Mouse (Mus musculus) cerebellum, postnatal 4 days (tissue): ENCODE results near the gene P3h4.
"Not testable (repeated sequence)": the region's sequence is repeated elsewhere in the genome, so short reads cannot be mapped to it uniquely, and the experiment has no call there.

ENCODE experiments used
- DNase-seq, 2 experiments: peaks; one replicate each; pipeline ENCODE4 v3.0.0; 2022; ENCODE audit warnings: low spot score in 2 of 2, mixed read lengths in 1 of 2

The P3h4 gene

DNA sequence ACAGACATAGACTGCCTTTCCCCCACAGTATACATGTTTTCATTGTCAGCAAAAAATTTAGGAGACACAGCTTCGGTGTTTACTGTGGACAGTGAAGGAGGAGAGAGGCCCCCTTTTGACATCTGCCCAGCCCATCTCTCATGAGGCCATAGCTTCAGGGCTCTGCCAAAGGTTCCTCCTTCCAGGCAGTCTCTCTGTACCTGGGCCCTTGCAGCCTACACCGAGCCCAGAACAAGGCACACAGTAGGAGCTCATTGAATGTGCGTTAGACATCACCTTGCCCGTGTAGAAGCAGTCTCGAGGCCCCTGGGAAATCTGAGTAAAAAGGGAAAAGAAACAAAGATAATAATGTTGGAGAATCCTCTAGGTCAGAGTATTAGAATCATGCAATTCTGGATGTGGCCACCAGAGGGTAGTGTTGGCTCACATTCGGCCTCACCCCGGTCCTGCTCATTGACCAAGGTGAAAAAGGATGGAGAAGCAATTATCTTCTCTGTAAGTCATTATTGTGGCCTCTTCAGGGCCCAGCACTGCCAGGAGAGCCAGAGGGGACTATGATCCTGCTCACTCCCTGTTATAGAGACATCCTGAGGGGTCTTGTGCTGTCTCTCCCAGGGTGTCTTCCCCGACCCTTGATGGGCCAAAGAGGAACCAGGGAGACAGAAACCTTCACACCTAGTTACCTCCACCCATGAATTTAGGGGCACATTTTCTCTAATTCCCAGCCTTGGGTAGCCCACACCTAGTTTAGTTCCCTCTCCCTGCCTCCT is 52.2 kb downstream of the P3h4 start:
- peak; percentile 58 to 83 for DNase-seq

DNA sequence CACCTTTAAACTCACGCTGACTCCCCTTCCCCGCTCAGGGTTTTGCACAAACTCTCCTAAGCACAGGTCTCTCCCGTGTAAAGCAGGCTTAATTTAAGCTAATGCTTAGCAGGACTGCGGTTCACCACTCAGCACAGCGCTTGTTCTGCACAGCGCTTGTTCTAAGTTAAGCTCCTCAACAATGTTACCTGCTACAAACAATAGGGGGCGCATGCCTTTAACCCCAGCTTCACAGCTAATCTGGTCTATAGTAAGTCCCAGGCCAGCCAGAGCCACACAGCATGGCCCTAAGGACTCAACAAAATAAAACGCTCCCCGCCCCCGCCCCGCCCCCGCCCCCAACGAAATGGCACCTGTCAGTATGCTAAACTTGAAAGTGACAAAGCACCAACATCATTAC is 53.6 kb downstream of the P3h4 start:
- not testable (repeated sequence) for DNase-seq

DNA sequence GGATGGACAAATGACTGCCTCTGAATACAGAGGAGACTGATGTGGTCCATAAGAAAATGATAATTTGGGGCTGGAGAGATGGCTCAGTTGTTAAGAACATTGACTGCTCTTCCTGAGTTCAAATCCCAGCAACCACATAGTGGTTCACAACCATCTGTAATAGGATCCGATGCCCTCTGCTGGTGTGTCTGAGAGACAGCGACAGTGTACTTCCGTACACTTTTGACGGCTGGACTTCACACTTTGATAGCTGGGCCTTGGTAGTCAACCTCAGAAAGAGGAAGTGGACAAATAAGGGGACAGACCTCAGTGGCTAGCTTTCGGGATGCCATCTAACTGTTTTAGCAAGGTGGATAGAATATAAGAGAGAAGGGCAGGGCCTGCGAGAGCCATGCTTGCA is 54.5 kb downstream of the P3h4 start:
- DNase-seq: no peak
